Mouse (Mus musculus): ENCODE data around the gene Gda.

Gene Gda

GRCm38 (mm10) chr19:21473345-21473744, at the start of gene Gda:
TSS of gene Gda (minus strand) at chr19:21473445.
- DNase-seq, result no peak

GRCm38 (mm10) chr19:21520280-21520679, 47.0 kb upstream of the Gda start:
- no peak for DNase-seq

GRCm38 (mm10) chr19:21510116-21510515, 36.9 kb upstream of the Gda start:
- DNase-seq, result peak; percentile 70 to 75

GRCm38 (mm10) chr19:21507561-21508232, 34.5 kb upstream of the Gda start:
- DNase-seq, result peak in 1 of 2 experiments; percentile 5

- DNase-seq, result no peak
Measured at GRCm38 (mm10) chr19:21507133-21507532, 33.9 kb upstream of the Gda start.

- DNase-seq, result no peak
Measured at GRCm38 (mm10) chr19:21504716-21505115, 31.5 kb upstream of the Gda start.

- no peak for DNase-seq
Measured at GRCm38 (mm10) chr19:21499394-21499983, 26.2 kb upstream of the Gda start.

- DNase-seq, result no peak
Measured at GRCm38 (mm10) chr19:21495817-21496216, 22.6 kb upstream of the Gda start.

- no peak for DNase-seq
Measured at GRCm38 (mm10) chr19:21493807-21494521, 20.7 kb upstream of the Gda start.

- no peak for DNase-seq
Measured at GRCm38 (mm10) chr19:21491391-21491790, 18.1 kb upstream of the Gda start.

- DNase-seq, result no peak
Measured at GRCm38 (mm10) chr19:21487124-21487944, 14.1 kb upstream of the Gda start.

GRCm38 (mm10) chr19:21482096-21482495, 8.9 kb upstream of the Gda start:
- DNase-seq, result no peak

- no peak for DNase-seq
Measured at GRCm38 (mm10) chr19:21481031-21481430, 7.8 kb upstream of the Gda start.

GRCm38 (mm10) chr19:21480053-21480419, 6.8 kb upstream of the Gda start:
- DNase-seq, result no peak

- no peak for DNase-seq
Measured at GRCm38 (mm10) chr19:21479183-21480052, 6.2 kb upstream of the Gda start.

GRCm38 (mm10) chr19:21478538-21478937, 5.3 kb upstream of the Gda start:
- DNase-seq, result peak; percentile 15 to 19

- no peak for DNase-seq
Measured at GRCm38 (mm10) chr19:21477780-21478179, 4.5 kb upstream of the Gda start.

- no peak for DNase-seq
Measured at GRCm38 (mm10) chr19:21476782-21477181, 3.5 kb upstream of the Gda start.

- DNase-seq, result peak; percentile 52 to 59
Measured at GRCm38 (mm10) chr19:21472121-21472780, 994 bp downstream of the Gda start.

- no peak for DNase-seq
Measured at GRCm38 (mm10) chr19:21461221-21461960, 11.9 kb downstream of the Gda start.

GRCm38 (mm10) chr19:21457461-21457860, 15.8 kb downstream of the Gda start:
- no peak for DNase-seq

All from cerebellum, postnatal 10 days (tissue).